Mouse (Mus musculus) cerebellum, postnatal 36 days (tissue): ENCODE measurements around the gene Elk3.
"Not testable (repeated sequence)": the region's sequence is repeated elsewhere in the genome, so short reads cannot be mapped to it uniquely, and the experiment has no call there.

Experiments
- DNase-seq, 2 experiments: peaks; one replicate each; pipeline ENCODE4 v3.0.0; 2021 to 2022; ENCODE audit warnings: mixed read lengths in 2 of 2

Elk3 gene

DNA sequence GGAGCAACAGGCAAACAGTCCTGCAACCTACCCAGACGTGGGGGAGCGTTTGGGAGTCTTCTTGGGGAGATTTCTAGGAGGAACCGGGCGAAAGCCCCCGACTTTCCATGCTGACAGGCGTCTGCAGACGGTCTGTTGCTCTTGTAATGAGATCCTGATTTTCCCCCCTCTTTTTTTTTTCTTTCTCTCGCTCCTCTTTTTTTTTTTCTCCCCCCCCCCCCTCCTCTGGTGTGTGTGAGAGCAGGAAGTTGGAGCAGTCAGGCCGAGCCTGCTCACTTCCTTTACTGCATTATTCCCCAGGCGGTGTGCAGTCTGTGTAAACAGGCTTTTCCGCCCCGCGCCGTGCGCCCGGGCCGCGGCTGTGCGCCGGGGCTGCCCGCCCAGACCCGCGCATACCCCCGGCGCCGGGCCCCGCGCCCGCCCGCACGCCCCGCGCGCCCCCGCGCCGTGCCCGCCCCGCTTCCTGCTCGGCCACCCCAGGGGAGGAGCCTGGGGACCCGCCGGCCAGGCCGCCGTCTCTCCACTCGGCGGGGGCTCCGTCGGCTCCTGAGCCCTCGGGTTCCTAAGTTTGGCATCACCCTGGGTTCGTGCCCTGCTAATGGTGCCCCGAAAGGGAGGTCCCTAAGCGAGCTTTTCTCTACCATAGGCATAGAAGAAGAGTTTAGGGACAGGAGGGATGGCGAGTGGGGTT lies at the start of gene Elk3:
Gene Elk3, minus strand, starts transcription at position 415 of the 691 bp plus-strand sequence.
- DNase-seq, result peak in 1 of 2 experiments; percentile 15

DNA sequence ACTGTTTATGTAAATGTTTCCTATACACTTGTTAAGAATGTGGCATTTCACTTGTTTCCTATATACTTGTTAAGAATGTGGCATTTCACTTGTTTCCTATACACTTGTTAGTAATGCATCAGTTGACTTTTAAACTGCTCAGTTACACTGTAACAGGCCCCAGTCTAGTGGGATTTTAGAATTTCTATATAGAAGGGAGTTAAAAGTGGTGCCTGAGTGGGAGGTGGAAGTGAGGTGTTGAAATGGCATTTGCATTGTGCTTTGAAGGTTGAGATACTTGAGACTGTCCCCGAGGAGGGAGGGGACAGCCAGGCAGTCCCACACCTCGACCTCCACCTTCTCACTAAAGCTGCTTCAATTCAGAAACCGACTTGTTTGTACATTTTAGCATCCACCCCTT lies 49.7 kb upstream of the Elk3 start:
- DNase-seq, result no peak

DNA sequence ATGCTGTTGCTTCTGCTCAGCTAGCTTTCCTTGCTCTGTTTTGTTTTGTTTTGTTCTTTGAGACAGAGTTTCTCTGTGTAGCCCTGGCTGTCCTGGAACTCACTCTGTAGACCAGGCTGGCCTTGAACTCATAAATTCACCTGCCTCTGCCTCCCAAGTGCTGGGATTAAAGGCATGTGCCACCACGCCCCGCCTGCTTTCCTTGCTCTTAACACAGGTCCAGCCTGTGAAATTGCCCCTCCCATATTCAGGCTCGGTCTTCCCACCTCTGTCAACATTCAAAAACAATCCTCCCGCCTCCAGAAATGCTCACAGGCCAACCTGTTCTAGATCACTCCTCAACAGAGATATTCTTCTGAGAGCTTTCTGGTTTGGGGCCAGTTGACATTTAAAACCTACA lies 49.3 kb upstream of the Elk3 start:
- DNase-seq, result not testable (repeated sequence)

DNA sequence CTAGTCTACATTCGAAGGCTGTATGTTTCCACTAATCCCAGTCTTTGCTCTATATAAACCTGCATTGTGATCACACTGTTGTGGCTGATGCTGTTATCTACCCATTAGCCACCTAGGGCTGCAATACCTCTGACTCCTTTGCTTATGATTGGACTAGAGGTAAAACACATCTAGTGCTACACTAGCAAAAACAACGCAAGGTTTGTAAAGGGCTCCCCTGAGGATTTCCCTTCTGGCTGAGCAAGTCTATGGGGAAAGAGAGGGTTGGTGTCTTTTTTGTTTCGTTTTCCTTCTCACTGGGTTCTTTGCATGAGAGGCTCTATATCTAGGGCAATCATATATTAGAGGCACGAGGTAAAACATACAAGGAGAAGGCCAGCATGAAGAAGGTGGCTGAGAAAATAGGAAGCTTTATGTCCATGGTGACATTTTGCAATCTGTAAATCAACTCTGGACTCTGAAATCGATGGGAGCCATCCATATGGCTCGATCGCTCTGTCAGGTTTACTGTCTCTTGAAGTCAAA lies 48.5 kb upstream of the Elk3 start:
- DNase-seq, result no peak

DNA sequence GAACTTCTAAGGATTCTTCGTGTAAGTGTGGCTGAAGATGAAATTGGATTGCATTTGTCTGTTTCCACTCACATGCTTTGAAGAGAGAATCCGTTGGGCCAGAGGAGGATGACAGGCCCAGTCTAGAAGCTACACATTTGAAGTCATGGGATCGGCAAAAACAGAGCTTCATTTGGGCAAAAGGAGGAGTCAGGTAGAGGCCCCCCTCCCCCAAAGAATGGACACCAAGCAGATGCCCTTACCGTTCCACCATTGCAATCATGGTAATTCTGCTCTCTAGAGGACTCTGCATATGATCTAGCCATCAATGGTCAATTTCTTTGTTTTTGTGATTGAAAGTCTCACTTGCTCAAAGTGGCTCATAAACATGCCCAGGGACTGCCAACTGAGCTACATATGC lies 47.9 kb upstream of the Elk3 start:
- DNase-seq, result no peak

DNA sequence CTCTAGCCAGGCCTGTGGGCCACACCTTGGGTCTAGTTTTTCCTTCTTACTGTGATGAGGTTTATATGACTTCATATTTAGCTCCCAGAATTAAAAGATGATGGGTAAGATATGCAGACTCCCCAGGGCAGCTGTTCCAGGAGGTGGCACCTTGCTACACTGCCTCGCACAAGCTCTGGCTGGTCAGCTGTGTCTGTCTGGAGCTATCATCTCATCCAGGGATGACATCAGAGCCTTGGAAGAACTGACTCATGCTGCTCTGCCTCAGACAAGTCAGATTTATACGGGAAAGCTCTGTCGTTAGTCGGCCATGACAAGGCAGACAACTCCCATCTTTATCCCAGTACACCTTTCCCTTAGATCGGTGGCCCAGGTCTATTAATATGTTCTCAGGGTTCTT lies 46.2 kb upstream of the Elk3 start:
- DNase-seq, result no peak

DNA sequence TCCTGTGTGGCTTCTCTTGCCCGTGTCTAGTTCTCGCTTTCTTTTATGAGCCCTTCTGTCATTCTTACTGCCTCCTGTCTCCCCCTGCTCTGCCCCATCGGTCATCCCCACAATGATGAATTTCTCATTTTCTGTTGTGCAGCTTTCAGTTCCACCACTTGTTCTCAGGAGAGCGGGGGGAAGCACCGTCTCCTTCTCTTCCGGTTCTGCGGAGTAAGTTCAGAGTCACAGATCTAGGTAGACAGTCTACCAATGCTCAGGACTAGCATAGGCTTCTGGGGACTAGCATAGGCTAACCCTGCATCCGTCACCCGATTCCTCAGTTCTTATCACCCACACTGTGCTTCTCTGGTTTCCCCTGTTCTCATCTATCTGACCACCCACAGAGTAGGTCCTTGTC lies 45.2 kb upstream of the Elk3 start:
- DNase-seq, result no peak

DNA sequence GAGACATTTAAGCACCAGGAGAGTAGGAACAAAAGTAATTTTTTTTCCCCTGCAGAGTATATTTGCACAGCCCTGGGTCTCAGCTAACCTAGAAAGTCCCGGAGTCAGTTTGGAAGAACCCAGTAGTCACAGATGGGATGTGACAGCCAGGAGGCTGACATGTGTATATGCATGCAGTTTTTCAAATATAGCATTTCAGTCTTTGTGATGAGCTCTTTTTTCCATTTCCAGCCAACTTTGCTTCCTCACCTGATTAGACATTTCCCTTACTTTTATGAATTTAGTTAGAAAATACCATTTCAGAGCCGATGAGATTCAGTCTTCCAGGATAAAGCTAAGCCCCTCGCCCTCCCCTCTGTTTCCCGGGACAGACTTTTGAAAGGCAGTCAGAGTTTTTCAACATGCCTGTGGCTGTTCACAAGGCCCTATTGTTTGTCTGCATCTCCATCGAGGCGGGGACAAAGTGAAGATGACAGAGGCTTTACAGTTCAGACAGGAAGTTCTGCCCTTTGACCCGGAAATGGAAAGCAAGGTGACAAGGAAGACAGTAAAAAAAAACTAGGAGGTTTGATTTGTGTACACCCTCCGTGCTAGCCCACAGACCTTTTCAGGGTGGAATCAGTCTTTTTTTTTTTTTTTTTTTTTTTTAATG lies 44.5 kb upstream of the Elk3 start:
- DNase-seq, result no peak

DNA sequence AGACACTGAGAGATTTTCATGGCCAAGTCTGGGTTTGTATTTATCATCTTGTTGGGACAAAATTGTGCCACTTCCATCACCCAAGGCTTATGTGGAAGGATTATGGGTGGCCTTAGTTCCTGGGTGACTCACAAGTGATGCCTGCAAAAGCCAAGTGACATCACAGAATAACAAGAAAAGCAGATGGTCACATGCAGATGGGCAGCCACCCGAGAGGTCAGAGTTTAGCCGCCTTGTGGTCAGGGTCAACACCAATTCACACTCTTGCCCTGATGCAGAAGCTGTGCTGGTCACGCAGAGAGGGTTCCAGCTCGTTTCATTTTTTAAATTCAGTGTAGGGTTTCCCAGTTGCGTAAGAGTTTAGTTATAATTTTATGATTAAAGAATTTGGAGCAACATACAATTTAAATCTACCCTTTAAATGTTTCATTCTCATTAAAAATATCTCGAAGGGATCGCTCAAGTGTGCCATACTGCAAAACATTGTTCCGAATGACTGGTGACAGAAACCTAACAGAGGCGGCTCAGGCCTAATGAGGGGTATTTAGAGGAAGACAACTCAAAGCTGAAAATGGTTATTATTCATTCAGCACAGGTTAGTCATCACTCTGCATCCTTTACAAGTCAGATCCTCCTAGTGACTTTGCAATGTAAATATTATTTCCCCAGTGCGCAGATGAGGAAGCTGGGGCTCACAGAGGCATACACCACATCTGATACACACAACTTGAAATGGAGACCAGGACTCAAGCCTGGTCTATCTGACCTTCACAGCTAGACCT lies 42.8 kb upstream of the Elk3 start:
- DNase-seq, result no peak

DNA sequence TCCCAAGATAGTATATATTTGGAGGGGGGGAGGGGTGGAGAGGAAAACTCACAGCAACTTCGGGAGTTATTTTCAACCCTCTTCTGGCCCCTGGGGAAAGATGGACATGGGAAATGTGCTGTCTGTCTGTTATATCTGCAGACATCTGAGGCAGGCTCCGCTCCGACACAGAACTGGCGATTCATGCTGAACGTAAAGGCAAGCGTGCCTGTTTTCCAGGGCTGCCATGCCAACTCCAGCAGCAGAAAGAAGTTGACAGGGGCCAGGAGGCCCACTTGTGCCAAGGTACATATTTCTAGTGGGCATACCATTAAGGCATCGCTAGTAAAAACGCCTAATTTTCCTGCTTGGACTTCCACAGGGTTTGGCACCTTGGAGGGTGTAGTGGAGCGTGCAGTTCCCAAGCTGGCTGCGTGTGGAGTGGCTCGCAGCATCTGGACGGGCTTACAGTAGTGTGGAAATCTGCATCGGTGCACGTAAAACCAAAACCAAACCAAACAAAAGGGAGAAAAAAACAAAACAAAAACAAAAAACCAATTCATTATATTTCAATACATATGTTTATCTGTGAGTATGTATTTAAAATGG lies 37.1 kb upstream of the Elk3 start:
- DNase-seq, result no peak

DNA sequence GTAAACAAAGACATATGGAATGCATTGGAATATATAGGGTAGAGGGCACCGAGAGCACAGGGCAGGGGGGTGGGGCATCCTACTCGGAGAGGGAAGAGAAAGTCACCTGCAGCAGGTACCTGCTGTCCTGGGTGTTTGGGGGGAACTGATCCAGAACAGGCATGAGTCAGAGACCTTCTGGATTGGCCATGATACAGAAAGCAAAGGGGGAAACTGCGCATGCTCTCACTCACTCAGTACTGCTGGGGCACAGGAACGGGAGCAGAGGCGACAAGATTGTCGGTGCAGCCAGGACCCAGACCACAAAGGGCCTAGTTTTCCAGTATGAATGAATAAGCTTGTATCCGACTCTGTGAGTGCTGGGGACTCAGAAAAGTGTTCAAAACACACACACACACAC lies 36.5 kb upstream of the Elk3 start:
- DNase-seq, result peak; percentile 7 to 9

DNA sequence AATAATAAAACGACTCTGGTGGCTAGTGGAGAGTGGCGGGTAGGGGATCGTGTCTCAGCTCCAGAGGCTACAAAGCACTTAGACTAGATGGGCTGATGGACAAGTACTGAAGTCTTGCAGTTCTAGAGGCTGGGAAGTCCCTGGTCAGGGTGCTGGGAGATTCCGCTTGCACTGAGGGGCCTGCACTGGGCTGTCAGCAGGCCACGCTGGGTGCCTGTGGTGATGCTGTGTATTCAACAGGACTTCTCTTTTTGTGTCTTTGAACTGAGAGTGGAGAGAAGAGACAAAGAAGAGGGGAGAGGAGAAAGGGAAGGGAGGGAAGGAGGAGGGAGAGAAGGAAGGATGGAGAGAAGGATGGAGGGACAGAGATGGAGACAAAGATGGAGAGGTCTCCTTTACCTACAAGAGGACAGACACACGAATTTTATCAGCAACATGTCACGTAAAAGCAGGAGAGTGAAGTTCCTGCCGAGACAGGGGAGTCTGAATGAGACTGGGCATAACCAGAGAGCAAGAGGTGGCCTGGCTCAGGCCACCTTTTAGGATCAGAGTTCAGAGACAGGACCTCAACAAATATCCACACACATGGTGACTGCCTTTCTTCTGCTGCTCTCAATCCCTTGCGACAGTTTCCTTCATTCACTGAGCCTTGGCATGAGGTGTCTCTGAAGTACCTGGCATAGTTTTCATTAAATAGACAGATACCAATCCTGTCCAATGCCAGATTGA lies 35.4 kb upstream of the Elk3 start:
- DNase-seq, result no peak

DNA sequence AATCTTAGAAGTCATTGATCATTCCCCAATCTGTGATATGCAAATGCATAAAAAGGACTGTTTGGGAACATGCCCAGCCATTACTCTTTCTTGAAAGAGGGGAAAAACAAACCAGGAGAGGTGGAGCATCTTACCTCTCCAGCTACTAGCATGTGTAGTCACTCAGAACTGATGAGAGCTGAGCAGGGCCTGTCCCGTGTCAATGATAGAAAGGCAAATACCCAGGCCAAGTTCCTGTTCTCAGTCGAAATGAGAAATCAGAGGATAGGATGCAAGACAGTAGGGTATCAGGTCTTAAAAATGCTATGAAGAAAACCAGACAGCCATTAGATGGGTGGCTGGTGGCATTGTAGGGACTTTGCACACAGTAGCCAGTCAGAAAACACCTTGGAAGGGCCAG lies 34.6 kb upstream of the Elk3 start:
- DNase-seq, result no peak

DNA sequence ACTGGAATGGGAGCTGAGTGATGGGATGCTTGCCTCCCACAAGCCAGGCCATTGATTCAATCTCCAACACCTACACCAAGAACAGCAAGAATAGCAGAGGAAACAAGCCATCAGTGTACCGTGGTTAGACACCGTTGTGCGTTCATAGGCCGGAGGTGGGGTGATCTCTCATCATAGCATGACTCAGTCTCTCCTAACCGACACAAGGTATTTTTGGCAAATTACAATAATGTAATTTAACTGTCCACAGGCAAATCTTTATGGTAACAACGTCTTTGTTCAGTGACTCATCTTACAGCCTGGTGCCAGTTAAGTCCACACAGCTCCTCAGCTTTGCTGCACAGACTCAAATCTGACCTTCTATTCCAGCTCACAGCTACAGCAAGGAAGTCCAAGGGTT lies 32.5 kb upstream of the Elk3 start:
- no peak for DNase-seq

DNA sequence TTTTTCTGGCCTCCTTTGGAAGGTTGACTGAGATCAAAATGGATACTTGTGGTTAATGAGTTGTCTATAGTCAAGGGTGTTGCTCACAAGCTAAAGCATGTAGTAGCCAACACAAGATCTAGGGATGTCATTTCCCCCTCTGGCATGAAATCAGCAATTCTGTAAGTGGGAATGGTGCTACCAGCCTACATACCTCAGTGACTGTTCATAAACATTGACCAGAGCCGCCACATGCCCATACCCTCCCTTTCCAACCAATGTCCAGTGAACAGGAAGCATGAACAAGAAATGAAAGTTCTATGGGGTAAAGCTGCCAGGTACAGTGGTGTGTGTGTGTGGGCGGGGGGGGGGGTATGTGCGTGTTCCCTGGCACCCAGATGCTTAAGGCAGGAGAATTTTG lies 32.1 kb upstream of the Elk3 start:
- no peak for DNase-seq

DNA sequence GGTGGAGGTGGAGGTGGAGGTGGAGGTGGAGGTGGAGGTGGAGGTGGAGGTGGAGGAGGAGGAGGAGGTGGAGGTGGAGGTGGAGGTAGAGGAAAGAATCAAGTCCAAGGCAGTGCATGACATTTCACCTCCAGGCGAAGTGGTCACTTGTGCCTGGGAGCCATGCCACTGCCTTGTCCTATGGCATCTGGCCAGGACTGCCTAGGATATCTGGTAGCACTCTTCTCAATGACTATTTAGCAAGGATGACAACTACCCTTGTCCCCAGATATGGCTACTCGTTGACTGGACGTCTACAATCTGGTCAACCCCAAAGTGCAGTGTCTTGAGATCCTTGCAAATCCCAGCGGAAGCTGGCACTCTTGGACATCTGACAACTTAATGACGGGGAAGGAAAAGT lies 27.6 kb upstream of the Elk3 start:
- DNase-seq, result no peak

DNA sequence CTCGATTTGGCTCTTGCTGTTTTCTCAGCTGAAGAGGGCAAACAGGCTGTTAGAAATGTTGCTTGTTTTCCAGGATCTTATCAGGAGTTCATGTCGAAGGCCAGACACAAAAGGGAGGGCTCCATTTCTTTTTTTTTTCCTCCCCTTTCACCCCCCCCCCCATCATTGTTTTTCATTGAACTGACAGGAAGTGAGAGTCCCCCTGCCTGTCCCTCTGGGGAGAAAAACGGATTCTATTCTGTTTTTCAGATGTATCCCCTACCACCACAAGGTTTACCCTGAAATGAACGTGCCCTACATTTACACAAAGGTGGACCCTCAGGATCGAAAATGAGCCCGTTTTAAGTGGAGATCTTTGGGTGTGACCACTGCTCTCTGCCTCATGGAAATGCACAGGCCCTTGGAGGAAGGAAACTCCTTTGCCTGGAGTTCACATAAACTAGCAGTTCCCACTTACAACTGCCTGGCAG lies 25.6 kb upstream of the Elk3 start:
- DNase-seq, result no peak

DNA sequence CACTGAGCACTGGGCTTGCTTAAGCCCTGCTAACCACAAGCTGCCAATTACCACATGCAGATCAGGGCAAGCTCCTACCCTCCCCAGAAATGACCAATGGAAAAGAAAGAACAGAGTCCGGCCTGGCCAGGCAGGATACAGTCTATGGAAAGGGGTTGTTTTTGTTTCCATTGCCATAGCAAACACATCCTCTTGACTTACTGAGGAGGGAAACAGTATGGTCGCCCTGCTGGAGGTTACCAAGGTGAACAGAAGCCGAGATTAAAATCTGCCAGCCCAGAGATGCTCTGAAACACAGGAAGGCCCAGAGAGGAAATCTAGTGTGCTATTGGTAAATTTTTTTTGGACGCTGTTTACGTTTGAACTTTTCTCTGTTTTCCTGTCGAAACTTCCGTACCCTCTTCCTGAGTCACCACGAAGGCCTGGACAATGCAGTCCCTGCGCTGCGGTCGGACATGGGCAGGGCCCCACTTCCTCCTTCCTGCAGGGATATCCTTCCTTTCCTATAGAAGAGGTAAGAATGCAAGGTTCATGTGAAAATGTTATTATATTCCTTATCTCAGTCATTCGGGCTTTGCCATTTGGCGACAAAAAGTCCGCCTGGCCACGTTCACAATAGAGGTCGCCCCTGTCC lies 25.0 kb upstream of the Elk3 start:
- DNase-seq, result no peak

DNA sequence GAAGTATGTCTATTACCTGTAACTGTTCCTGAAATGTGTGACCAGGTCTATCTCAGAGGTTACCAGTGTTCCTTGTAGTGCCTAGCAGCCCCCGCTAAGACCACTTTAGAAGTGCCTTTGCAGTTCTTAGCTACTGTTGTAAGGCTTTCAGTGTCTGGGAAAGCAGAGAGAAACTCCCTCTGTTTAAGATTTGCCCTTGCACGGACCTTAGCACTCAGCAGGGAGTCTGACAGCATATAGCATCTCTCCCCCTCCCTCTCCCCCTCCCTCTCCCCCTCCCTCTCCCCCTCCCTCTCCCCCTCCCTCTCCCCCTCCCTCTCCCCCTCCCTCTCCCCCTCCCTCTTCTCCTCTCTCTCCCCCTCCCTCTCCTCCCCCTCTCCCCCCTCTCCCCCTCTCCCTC lies 24.1 kb upstream of the Elk3 start:
- no peak for DNase-seq

DNA sequence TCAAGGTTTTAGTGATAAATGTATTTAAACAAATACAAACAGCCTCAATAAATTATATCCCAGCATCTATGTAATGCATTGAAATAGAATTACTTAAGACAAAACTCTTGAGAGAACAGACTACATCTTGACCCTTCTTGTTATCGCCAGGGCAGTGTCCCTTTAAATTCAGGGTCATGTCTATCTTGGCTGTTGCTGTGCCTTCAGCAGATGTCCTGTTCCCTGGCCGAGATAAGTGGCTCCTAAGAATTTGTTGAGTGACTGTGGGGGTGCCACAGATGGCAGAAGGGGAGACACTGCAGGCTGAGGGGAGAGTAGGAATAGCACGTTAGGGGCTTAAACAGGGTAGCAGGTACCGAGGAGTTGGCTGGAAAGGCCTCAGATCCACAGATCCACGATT lies 22.3 kb upstream of the Elk3 start:
- DNase-seq, result no peak

DNA sequence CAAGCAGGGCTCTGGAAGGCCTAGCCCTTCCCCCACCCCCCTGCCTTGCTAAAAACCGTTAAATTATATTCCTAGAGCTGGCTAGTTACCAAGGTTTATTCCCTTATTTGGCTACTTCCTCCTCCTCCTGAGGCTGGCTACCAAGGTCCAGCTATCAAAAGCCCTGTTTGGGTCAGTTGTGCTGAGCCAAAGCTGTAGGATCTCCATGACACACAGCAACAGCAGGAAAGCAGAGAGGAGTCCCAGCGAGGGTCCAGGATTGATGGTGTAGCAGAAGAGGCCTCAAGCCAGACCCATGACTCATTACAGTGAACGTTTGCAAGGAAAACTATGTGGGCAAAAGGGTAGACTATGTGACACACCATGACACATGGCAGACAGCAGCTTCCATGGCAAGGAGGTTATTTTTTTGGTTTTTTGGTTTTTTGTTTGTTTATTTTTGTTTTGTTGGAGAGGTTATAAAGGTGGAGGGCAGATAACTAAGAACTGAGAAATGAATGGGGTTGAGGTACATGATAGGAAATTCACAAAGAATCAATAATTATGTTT lies 21.4 kb upstream of the Elk3 start:
- DNase-seq, result no peak

DNA sequence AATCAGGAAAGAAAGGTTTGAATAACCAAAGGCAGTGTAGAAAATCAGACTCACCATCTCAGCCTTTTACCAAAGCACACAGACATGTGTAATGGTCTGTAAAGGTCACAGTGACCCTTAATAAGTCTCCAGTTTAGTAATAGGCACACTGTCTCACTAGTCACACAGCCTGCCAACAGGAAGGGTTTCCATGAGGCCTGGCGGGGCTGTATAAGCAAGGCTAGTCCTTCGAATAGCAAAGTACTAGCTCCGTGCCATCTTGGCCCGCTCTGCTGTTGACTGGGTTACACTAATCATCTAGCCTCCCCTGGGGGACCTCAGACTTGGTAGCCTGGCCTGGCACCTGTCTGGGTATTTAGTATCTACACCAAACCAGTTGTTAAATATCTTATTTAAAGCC lies 20.6 kb upstream of the Elk3 start:
- no peak for DNase-seq
